Mouse (Mus musculus) left cerebral cortex, adult 9 months (tissue): ENCODE data around the gene Igsf9.

Experiments
- DNase-seq, 2 experiments: peaks; one replicate each; pipeline ENCODE4 v3.0.0; 2022; ENCODE audit warnings: low spot score in 2 of 2

Gene Igsf9

DNA sequence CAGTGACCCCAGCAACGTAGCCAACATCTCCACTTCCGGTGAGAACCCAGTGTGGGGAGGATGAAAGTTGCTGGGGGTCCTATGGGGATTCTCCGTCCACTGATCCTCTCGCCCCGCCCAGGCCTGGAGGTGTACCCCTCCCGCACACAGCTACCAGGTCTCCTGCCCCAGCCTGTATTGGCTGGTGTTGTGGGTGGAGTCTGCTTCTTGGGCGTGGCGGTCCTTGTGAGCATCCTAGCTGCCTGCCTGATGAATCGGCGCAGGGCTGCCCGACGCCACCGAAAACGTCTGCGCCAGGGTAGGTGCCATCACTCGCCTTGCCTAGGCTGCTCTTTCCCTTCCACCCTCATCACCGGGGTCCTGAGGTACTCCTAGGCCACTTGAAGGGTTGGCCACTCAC is 14.4 kb downstream of the Igsf9 start:
- no peak for DNase-seq

GRCm38 (mm10) chr1:172497428-172497827 is 15.8 kb downstream of the Igsf9 start:
- no peak for DNase-seq

- DNase-seq: no peak
Measured at GRCm38 (mm10) chr1:172499765-172500441, 18.3 kb downstream of the Igsf9 start, which contains the start of gene Tagln2. Tagln2 (plus strand) TSS chr1:172500047.

DNA sequence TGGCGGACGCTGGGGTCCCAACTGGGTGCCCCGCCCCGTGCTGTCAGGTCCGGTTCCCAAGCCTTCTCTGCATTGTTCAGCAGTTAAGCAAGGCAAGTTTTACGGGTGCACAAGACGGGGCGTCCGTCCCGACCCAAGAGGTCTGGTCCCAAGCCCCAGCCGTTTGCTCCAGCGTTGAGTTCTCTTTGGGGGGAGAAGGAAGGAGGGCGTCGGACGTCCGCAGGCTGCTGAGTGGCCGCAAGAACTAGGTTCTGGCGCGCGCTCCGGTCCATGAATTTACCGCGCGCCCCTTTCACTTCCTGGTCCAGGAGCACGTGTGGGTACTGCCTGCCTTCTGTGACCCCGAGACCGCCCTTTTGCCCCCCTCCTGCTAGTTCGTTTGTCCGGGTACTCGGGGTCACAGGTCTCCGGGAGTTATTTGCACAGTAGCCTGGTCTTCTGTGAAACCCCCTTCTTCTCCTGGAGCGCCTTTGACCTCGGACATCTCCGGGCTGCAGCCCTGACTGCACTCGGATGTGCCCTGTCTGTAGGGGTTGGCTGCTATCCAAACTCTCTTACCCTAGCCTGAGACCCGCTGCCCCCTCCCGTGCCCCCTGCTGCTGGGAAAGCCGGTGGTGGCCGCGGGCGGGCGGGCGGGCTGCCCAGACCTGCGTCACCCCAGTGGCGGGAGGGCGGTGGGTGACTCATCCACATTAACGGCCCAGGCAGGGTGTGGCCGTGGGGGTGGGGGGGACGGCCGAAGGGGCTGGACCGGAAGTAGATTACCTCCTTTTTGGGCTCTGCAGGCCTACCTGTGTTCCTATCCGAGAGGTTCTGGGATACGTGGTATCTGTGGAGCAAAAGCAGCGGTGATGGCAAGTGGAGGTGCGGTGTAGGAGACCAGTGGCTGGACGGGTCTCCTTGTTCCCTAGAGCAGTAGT is 19.1 kb downstream of the Igsf9 start:
- DNase-seq: no peak

- DNase-seq: no peak
Measured at GRCm38 (mm10) chr1:172501371-172502144, 20.0 kb downstream of the Igsf9 start.

DNA sequence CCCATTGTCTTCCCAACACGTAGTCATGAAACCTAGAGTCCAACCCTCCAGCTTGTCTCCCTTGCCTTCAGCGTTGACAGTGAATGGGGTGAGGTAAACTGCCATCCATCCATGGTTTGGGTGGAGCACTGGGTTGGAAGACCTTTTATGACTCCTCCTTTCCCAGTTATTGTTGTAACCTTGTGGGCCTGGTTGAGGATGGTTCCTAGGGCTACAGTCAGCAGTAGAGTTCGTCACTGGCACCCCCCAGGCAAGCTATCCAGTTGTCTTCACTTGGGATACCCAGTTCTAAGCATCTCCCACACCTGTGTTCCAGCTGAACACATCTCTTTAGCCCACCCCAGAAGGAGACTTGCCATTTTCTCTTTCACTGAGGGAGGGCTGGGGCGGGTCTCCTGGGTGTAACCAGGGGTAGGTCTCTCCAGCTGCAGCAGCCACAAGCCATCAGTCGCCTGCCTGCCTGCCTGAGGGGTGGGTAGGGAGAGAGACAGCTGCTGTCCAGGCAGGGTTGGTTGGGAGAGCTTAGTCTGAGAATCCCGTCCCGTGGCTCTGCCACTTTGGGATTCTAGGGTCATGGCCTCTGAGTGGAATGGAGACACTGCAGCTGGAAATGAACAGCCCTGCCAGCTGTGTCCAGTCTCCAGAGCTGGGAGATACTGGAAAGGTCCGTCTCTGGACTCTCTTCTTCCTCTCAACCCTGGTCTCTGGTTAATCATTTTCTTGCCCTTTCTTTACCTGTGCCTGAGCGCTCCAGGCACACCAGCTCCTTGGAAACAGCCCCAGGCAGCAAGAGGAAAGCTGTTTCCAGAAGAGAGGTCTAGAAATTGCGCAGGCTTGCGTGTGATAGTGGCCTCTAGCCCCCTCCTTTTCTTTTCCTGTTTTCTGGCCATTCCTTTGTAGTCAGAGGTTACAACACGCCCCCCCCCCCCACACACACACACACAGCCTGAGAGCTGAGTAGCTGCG is 20.8 kb downstream of the Igsf9 start:
- DNase-seq: no peak

GRCm38 (mm10) chr1:172503111-172503997 is 21.8 kb downstream of the Igsf9 start:
- DNase-seq: no peak

DNA sequence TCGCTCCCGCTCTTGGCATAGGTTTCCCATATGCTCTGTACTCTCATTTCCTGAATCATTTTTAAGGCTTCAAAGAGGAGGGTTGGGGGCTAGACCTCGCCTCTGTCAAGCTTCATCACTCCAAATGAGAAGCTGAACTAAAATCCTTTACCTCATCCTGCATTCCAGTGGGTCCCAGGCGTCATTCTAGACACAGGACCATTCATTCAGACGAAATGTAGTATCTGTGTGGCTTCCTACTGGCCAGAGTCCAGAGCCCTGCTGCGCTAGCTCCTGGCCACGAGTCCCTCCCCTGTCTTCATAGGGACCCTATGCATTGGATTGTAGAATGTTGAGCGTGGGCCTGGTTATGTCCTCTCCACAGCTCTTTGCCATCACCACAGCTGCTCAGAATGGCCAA is 23.2 kb downstream of the Igsf9 start:
- no peak for DNase-seq

GRCm38 (mm10) chr1:172507001-172507400 is 25.4 kb downstream of the Igsf9 start:
- no peak for DNase-seq

DNA sequence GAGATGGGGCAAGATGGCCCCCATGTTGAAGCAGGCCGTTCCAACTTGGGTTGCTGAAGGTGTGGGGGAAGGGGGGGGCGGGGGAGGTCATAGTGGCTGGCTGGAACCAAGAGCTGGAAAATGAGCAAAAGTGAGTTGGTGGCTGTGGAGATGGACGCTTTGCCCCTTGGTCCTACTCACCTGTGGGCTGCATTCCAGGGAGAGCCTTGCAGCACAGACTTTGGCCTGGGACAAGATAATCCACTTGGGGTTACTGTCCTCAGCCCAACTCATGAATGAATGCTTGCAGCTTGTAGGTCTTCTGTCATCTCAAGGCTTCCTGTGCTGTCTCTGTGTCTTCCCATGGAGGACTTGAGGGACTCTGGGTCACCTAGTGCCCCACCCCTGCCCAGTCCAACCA is 26.1 kb downstream of the Igsf9 start:
- no peak for DNase-seq

- no peak for DNase-seq
Measured at GRCm38 (mm10) chr1:172508172-172508571, 26.6 kb downstream of the Igsf9 start.

DNA sequence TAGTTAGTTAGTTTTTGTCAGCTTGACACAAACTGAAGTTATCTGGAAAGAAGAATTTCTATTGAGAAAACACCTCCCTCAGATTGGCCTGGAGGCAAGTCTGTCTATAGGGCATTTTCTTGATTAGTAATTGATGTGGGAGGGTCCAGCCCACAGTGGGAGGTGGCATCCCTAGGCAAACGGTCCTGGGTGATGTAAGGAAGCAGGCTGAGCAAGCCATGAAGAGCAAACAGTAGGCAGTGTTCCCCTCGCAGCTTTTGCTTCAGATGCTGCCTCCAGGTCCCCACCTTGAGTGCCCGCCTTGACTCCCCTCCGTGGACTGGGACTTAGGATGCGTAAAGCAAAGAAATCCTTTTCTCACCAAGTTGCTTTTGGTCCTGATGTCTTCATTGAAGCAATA is 27.6 kb downstream of the Igsf9 start:
- no peak for DNase-seq

GRCm38 (mm10) chr1:172509983-172510382 is 28.4 kb downstream of the Igsf9 start:
- no peak for DNase-seq

DNA sequence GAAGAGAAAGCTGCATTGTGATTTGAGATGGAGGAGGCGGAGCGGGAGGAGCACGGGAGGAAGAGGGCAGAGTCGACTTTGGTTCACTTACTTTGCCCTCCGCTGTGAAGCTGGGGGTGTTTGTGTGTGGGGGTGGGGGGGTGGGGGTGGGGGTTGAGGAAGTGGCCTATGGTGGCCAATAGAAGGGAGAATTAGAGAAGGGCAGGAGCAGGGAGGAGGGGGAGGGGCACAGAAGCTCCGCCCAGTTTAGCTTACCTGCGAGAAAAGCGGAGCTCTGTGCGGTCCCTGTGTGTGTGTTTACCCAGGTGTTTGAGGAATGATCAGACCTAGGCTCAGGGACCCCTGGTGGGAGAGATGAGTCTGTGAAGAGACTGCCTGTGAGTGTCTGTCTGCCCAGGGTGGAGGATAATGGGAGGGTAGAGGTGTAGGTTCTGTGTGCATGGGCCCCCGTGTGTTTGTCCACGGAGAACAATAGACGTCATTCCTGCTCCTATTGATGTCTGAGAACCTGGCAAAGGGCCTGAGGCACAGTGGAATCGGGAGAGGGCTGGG is 28.9 kb downstream of the Igsf9 start:
- DNase-seq: no peak

- no peak for DNase-seq
Measured at GRCm38 (mm10) chr1:172512962-172513361, 31.4 kb downstream of the Igsf9 start.

DNA sequence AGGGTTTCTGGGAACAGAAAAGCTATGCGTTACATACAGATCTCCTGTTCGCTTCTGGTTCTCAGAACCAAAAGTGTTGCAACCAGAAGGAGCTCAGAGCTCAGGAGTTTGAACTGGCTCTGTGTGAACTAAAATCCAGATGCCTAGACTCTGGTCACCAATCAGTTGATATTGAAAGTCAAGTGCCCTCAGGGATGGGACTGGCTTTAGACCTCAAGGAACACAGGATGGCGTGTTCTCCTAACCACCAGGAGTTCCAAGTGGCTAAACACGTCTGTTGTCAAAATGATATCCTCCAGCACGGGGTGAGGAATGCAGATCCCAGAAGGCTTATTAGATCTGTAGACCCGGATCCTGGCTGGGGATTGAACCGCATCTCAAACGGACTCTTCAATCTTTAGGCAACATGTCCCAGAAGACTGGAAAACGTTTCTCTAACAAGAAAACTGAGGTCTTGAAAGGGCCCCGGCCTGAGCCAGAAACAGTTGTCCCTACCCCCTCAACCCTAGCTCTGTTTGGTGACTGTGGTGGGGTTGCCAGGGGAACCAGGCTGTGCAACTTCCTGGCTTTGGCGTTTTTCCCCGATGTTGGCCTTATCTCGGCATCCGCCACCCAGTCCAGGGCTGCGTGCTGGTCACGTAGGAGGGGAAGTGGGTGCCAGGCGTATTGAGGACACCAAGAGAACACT is 32.1 kb downstream of the Igsf9 start:
- peak in 1 of 2 experiments; percentile 42 for DNase-seq

DNA sequence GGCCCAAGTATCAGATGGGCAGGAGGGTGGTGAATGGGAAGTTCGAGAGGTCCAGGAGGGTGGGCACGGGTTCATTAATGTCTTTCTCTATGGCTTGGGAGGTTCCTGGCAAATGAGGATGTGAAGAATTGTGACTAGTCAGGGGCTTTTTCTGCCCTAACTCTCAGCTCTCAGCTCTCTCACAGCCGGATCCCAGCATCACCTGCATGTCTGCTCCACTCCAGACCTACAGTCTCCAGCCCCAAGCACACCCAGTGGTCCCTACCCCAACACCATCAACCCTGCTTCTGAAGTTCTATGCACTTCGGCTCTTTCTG is 32.6 kb downstream of the Igsf9 start:
- no peak for DNase-seq

GRCm38 (mm10) chr1:172514551-172515268 is 33.1 kb downstream of the Igsf9 start:
- no peak for DNase-seq

GRCm38 (mm10) chr1:172515396-172515795 is 33.8 kb downstream of the Igsf9 start:
- no peak for DNase-seq
